Mouse (Mus musculus) left cerebral cortex, adult 9 months (tissue): Measurements from ENCODE around the gene Prdm9.

Experiments
- DNase-seq, 2 experiments: peaks; one replicate each; pipeline ENCODE4 v3.0.0; 2022; ENCODE audit warnings: low spot score in 2 of 2

The Prdm9 gene

GRCm38 (mm10) chr17:15527811-15528136 lies 36.4 kb downstream of the Prdm9 start:
- DNase-seq, result no peak

- peak; percentile 81 to 93 for DNase-seq
These were observed 37.0 kb downstream of the Prdm9 start, which contains the start of gene Pdcd2 for GRCm38 (mm10) chr17:15526986-15527810. Pdcd2 (minus strand) TSS chr17:15527301.

GRCm38 (mm10) chr17:15526304-15526703 lies 37.9 kb downstream of the Prdm9 start:
- no peak for DNase-seq

- DNase-seq, result no peak
These were observed 45.4 kb downstream of the Prdm9 start for GRCm38 (mm10) chr17:15518766-15519165.

GRCm38 (mm10) chr17:15518186-15518585 lies 46.0 kb downstream of the Prdm9 start:
- DNase-seq, result no peak

- no peak for DNase-seq
These were observed 46.4 kb downstream of the Prdm9 start for GRCm38 (mm10) chr17:15517776-15518175.

GRCm38 (mm10) chr17:15510694-15511093 lies 53.5 kb downstream of the Prdm9 start:
- DNase-seq, result no peak

- DNase-seq, result peak; percentile 92 to 98
These were observed 64.3 kb downstream of the Prdm9 start, which contains the start of the genes Psmb1 and Tbp for GRCm38 (mm10) chr17:15499656-15500394. Psmb1 (minus strand) TSS chr17:15499751. Tbp (plus strand) TSS chr17:15499888.

GRCm38 (mm10) chr17:15498753-15499113 lies 65.4 kb downstream of the Prdm9 start:
- DNase-seq, result no peak

- DNase-seq, result peak; percentile 79 to 95
These were observed 66.0 kb downstream of the Prdm9 start for GRCm38 (mm10) chr17:15497882-15498752.
